Mouse (Mus musculus) cerebellum, adult (tissue): ENCODE measurements at regions not wholly inside any gene's neighbourhood (a gene's known extent, or its start where the extent isn't known, plus 50 kb on each side); places are given as distances from the start of the nearest gene placed in this dataset.
A peak's percentile ranks its signal among the peaks of the same experiment; 100 is the strongest.

ENCODE experiments used
- ATAC-seq: cut with Nextera tagmentation; 2 replicates; pipeline ENCODE4 v1.9.2; 2017; ENCODE audit warnings: mild to moderate bottlenecking, moderate library complexity, mixed read lengths; ENCODE audit not compliant: insufficient number of reproducible peaks, low FRiP score, low TSS enrichment

GRCm38 (mm10) chr3:41317170-41317569, 234.3 kb upstream of the Pgrmc2 start:
- no peak for ATAC-seq

- no peak for ATAC-seq
Observed at GRCm38 (mm10) chr3:41312492-41312891, 229.6 kb upstream of the Pgrmc2 start.

GRCm38 (mm10) chr3:41307400-41308028, 224.7 kb upstream of the Pgrmc2 start:
- ATAC-seq, result no peak

- ATAC-seq, result no peak
Observed at GRCm38 (mm10) chr3:41302805-41303204, 220.0 kb upstream of the Pgrmc2 start.

- no peak for ATAC-seq
Observed at GRCm38 (mm10) chr3:41298776-41299175, 215.9 kb upstream of the Pgrmc2 start.

- 0 out of 2 replicates have a peak, but pooled peaks have one; percentile 17 for ATAC-seq
Observed at GRCm38 (mm10) chr3:41296152-41296809, 213.4 kb upstream of the Pgrmc2 start.

GRCm38 (mm10) chr3:41295150-41295549, 212.3 kb upstream of the Pgrmc2 start:
- peak; percentile 67 for ATAC-seq

- no peak for ATAC-seq
Observed at GRCm38 (mm10) chr3:41290535-41291307, 207.9 kb upstream of the Pgrmc2 start.

GRCm38 (mm10) chr3:41288735-41289134, 205.9 kb upstream of the Pgrmc2 start:
- ATAC-seq, result no peak

GRCm38 (mm10) chr3:41288066-41288465, 205.2 kb upstream of the Pgrmc2 start:
- no peak for ATAC-seq

- no peak for ATAC-seq
Observed at GRCm38 (mm10) chr3:41285336-41285735, 202.5 kb upstream of the Pgrmc2 start.

GRCm38 (mm10) chr3:41284897-41285296, 202.1 kb upstream of the Pgrmc2 start:
- ATAC-seq, result no peak

- ATAC-seq, result no peak
Observed at GRCm38 (mm10) chr3:41282431-41283037, 199.7 kb upstream of the Pgrmc2 start.

GRCm38 (mm10) chr3:41276096-41276495, 193.2 kb upstream of the Pgrmc2 start:
- no peak for ATAC-seq

GRCm38 (mm10) chr3:41268516-41268915, 185.7 kb upstream of the Pgrmc2 start:
- ATAC-seq, result no peak

GRCm38 (mm10) chr3:41266216-41266615, 183.4 kb upstream of the Pgrmc2 start:
- no peak for ATAC-seq

- no peak for ATAC-seq
Observed at GRCm38 (mm10) chr3:41265399-41265798, 182.6 kb upstream of the Pgrmc2 start.

GRCm38 (mm10) chr3:41258291-41258690, 175.4 kb upstream of the Pgrmc2 start:
- no peak for ATAC-seq

GRCm38 (mm10) chr3:41244960-41245359, 162.1 kb upstream of the Pgrmc2 start:
- ATAC-seq, result no peak

GRCm38 (mm10) chr3:41241856-41242552, 159.2 kb upstream of the Pgrmc2 start:
- ATAC-seq, result no peak
